Mouse (Mus musculus): ENCODE data around the gene Tbc1d5. TPM values are rescaled to one million over a fixed set of nuclear protein-coding genes. Genes with fewer than 3 reads are reported as not detected.

Tbc1d5 gene
- polyA plus RNA-seq, 1 experiment = 18.5 TPM

DNA sequence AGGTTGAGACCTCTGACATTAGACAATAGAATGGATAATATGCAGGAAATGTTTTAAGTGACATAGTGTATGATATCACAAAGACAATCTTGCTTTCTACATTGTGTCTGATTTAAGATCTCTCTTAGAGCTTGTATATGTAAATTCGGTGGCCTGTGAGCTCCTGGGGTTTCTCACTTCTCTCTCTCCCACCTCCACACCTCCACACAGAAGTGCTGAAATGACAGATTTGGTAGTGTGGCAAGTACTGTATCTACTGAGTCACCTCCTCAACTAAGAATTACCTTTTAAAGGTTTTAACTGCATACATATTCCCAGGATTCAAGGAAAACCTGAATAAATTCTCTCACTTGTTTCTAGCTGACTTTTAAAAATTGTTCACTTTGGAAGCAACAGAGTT, 180.9 kb downstream of the Tbc1d5 start:
- TF ChIP-seq POLR2A (IDR thresholded peaks at IDR 0.05; ENCODE audit: control insufficient read depth, low read depth, low read length) = no peak
- no peak for TF ChIP-seq CTCF (IDR thresholded peaks at IDR 0.05; ENCODE audit: control insufficient read depth, insufficient read depth, insufficient replicate concordance, low read depth, low read length)
- no peak overlapping the region for H3K4me3 ChIP-seq (ENCODE audit: control insufficient read depth, low read depth, low read length)
- no peak overlapping the region for H3K27ac ChIP-seq (ENCODE audit: control insufficient read depth, insufficient read depth, low read depth, low read length)
- no peaks in the 10 kb centered on the region for H3K36me3 ChIP-seq (ENCODE audit: control insufficient read depth, insufficient read depth, low read length)
- no peaks in the 10 kb centered on the region for H3K4me1 ChIP-seq (ENCODE audit: control insufficient read depth, insufficient read depth, low read length)
- no peaks in the 10 kb centered on the region for H3K27me3 ChIP-seq (ENCODE audit: control insufficient read depth, insufficient read depth, low read length)

DNA sequence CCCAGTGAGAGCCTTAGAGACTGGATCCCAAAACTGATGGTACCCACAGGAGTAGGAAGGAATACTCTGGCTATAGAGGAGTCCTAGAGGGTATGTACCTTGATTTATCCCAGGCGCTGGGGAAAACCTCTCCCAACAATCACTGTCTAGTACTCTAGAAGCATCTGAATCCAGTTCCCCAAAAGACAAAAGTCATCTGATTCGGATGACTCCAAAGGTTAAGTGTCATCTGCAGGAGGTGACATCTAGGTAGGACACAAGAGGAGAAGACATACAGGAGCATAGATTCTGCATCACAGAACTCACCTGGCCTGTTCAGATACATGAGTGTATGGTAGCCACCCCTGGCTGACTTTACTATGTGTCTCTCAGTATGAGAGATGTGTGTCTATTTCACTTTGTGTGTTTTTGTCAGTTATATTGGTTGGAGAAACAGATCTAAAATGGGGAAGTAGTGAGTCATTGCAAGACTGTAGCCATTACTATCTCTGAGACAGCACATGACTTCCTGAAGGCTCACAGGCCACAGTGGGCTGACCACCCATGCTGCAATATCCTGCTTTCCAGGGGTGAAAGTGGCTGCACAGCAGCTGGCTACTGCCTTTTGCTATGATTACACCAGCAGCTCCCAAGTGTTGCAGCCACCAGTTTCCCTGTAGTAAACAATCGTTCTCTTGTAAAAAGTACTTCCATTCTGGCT, 185.7 kb downstream of the Tbc1d5 start:
- H3K4me1 ChIP-seq (ENCODE audit: control insufficient read depth, insufficient read depth, low read length) = no peaks in the 10 kb centered on the region
- TF ChIP-seq CTCF (IDR thresholded peaks at IDR 0.05; ENCODE audit: control insufficient read depth, insufficient read depth, insufficient replicate concordance, low read depth, low read length) = no peak
- TF ChIP-seq POLR2A (IDR thresholded peaks at IDR 0.05; ENCODE audit: control insufficient read depth, low read depth, low read length) = no peak
- no peaks in the 10 kb centered on the region for H3K36me3 ChIP-seq (ENCODE audit: control insufficient read depth, insufficient read depth, low read length)
- no peak overlapping the region for H3K27ac ChIP-seq (ENCODE audit: control insufficient read depth, insufficient read depth, low read depth, low read length)
- no peak overlapping the region for H3K4me3 ChIP-seq (ENCODE audit: control insufficient read depth, low read depth, low read length)
- H3K27me3 ChIP-seq (ENCODE audit: control insufficient read depth, insufficient read depth, low read length) = no peaks in the 10 kb centered on the region

DNA sequence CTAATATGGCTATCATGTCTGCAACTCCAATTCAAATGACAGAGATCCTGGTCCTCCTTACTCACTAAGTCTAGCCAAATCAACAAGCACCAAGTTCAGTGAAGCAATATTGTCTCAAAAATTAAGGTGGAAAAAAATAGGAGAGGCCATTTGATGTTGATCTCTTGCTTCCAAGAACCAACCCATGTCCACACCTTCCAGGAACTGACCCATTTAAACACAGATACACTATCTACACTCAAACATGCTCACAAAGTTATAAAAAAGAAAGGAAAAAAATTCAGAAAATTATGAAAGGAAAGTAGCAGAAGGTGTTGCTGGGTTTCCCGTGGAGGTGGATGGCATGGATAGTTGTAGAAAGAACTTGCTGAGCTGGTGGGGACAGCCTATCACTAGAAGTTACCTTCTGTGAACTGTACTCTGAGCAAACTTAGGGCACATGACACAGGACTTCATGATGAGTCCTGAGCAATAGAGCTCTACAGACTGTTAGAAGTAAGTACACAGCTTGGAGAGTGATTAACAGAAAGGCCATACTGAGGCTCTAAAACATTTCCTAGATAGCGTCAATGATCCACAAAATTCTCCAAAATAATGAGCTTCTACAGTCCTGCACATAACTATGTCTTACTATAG, 188.3 kb downstream of the Tbc1d5 start:
- Histone ChIP-seq H3K27me3 (ENCODE audit: control insufficient read depth, insufficient read depth, low read length) (no peaks in the 10 kb centered on the region), H3K4me1 (ENCODE audit: control insufficient read depth, insufficient read depth, low read length) (no peaks in the 10 kb centered on the region), H3K36me3 (ENCODE audit: control insufficient read depth, insufficient read depth, low read length) (no peaks in the 10 kb centered on the region), H3K27ac (ENCODE audit: control insufficient read depth, insufficient read depth, low read depth, low read length) (no peak overlapping the region), H3K4me3 (ENCODE audit: control insufficient read depth, low read depth, low read length) (no peak overlapping the region)
- TF ChIP-seq POLR2A (IDR thresholded peaks at IDR 0.05; ENCODE audit: control insufficient read depth, low read depth, low read length) (no peak), CTCF (IDR thresholded peaks at IDR 0.05; ENCODE audit: control insufficient read depth, insufficient read depth, insufficient replicate concordance, low read depth, low read length) (no peak)

DNA sequence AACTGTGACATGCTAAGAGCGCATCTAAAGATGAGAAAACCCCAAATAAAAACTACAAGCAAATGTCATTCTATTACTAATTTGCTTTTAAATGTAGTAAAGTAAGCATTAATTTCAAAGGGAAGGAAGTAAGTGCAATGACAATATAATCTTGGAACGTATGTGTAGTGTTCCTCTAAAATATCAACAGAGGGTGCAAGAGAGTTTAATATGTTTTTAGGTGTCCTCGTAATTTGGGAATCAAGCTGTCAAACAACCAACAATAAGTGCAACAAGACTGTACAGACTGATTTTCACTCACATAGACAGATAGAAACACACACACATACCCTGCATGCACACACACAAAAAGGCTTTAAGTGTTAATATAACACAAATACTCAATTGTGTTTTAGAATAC, 191.2 kb downstream of the Tbc1d5 start:
- no peaks in the 10 kb centered on the region for H3K27me3 ChIP-seq (ENCODE audit: control insufficient read depth, insufficient read depth, low read length)
- TF ChIP-seq POLR2A (IDR thresholded peaks at IDR 0.05; ENCODE audit: control insufficient read depth, low read depth, low read length) = no peak
- no peaks in the 10 kb centered on the region for H3K4me1 ChIP-seq (ENCODE audit: control insufficient read depth, insufficient read depth, low read length)
- no peaks in the 10 kb centered on the region for H3K36me3 ChIP-seq (ENCODE audit: control insufficient read depth, insufficient read depth, low read length)
- no peak overlapping the region for H3K4me3 ChIP-seq (ENCODE audit: control insufficient read depth, low read depth, low read length)
- H3K27ac ChIP-seq (ENCODE audit: control insufficient read depth, insufficient read depth, low read depth, low read length) = no peak overlapping the region

- no peaks in the 10 kb centered on the region for H3K4me1 ChIP-seq (ENCODE audit: control insufficient read depth, insufficient read depth, low read length)
- no peaks in the 10 kb centered on the region; the same call in 1 of the 2 replicates for H3K36me3 ChIP-seq (ENCODE audit: control insufficient read depth, insufficient read depth, low read length)
- no peak overlapping the region for H3K27ac ChIP-seq (ENCODE audit: control insufficient read depth, insufficient read depth, low read depth, low read length)
- H3K4me3 ChIP-seq (ENCODE audit: control insufficient read depth, low read depth, low read length) = no peak overlapping the region
- no peak for TF ChIP-seq POLR2A (IDR thresholded peaks at IDR 0.05; ENCODE audit: control insufficient read depth, low read depth, low read length)
- TF ChIP-seq CTCF (IDR thresholded peaks at IDR 0.05; ENCODE audit: control insufficient read depth, insufficient read depth, insufficient replicate concordance, low read depth, low read length) = no peak
- H3K27me3 ChIP-seq (ENCODE audit: control insufficient read depth, insufficient read depth, low read length) = no peaks in the 10 kb centered on the region
Measured at GRCm38 (mm10) chr17:50981933-50982332, 197.2 kb downstream of the Tbc1d5 start.

- Histone ChIP-seq H3K36me3 (ENCODE audit: control insufficient read depth, insufficient read depth, low read length) (no peaks in the 10 kb centered on the region), H3K4me1 (ENCODE audit: control insufficient read depth, insufficient read depth, low read length) (no peaks in the 10 kb centered on the region), H3K27me3 (ENCODE audit: control insufficient read depth, insufficient read depth, low read length) (no peaks in the 10 kb centered on the region), H3K27ac (ENCODE audit: control insufficient read depth, insufficient read depth, low read depth, low read length) (no peak overlapping the region), H3K4me3 (ENCODE audit: control insufficient read depth, low read depth, low read length) (no peak overlapping the region)
- TF ChIP-seq CTCF (IDR thresholded peaks at IDR 0.05; ENCODE audit: control insufficient read depth, insufficient read depth, insufficient replicate concordance, low read depth, low read length) = no peak
- TF ChIP-seq POLR2A (IDR thresholded peaks at IDR 0.05; ENCODE audit: control insufficient read depth, low read depth, low read length) = no peak
Measured at GRCm38 (mm10) chr17:50972142-50972541, 207.0 kb downstream of the Tbc1d5 start.

DNA sequence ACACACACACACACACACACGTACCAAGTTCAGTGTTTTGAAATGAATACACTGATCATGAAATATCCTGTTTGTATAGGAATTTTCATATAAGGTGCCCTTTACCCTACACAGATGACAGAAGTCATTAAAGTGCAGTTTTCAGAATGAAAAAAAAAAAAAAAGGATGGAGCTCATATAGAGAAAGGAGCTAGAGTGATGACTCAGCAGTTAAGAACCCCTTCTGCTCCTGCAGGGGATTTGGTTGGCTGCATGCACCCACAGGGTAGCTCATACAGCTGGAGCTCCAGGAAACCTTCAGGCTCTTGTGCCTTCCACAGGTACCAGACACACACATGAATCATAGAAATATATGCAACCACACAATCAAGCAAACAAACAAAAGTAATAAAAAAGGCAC, 213.0 kb downstream of the Tbc1d5 start:
- H3K36me3 ChIP-seq (ENCODE audit: control insufficient read depth, insufficient read depth, low read length) = no peaks in the 10 kb centered on the region

More for the DNA sequence above, 213.0 kb downstream of the Tbc1d5 start:
- Histone ChIP-seq H3K4me3 (ENCODE audit: control insufficient read depth, low read depth, low read length) (no peak overlapping the region), H3K27ac (ENCODE audit: control insufficient read depth, insufficient read depth, low read depth, low read length) (no peak overlapping the region), H3K27me3 (ENCODE audit: control insufficient read depth, insufficient read depth, low read length) (no peaks in the 10 kb centered on the region), H3K4me1 (ENCODE audit: control insufficient read depth, insufficient read depth, low read length) (no peaks in the 10 kb centered on the region)
- TF ChIP-seq POLR2A (IDR thresholded peaks at IDR 0.05; ENCODE audit: control insufficient read depth, low read depth, low read length) (no peak), CTCF (IDR thresholded peaks at IDR 0.05; ENCODE audit: control insufficient read depth, insufficient read depth, insufficient replicate concordance, low read depth, low read length) (no peak)

Data from testis, adult 2 months (tissue).